Mouse (Mus musculus) intestine, embryonic 15.5 days (tissue): ENCODE measurements around the gene Pdcd6ip. TPM values are rescaled to one million over a fixed set of nuclear protein-coding genes. Genes with fewer than 3 reads are reported as not detected.
"Not testable (repeated sequence)": the region's sequence is repeated elsewhere in the genome, so short reads cannot be mapped to it uniquely, and the experiment has no call there.

Source experiments
- ATAC-seq: fragments of 200-750 bp; cut with Nextera tagmentation; 2 replicates; pipeline ENCODE4 v1.8.0; 2017; ENCODE audit warnings: moderate TSS enrichment, moderate library complexity
- H3K27ac ChIP-seq: fragments of 300-500 bp; sonication (generic); 2 replicates; pipeline ENCODE4 v1.5.1; 2015; ENCODE audit warnings: mild to moderate bottlenecking, inconsistent platforms
- H3K27me3 ChIP-seq: fragments of 300-500 bp; sonication (generic); replicated peaks from 2 replicates; pipeline ENCODE4 v1.6.1; 2015; ENCODE audit warnings: inconsistent platforms
- H3K36me3 ChIP-seq: fragments of 300-500 bp; sonication (generic); 2 replicates; pipeline ENCODE4 v1.6.1; 2015; ENCODE audit warnings: inconsistent platforms
- H3K4me1 ChIP-seq: fragments of 300-500 bp; sonication (generic); replicated peaks from 2 replicates; pipeline ENCODE4 v1.6.1; 2015; ENCODE audit warnings: inconsistent platforms
- H3K4me2 ChIP-seq: fragments of 300-500 bp; sonication (generic); replicated peaks from 2 replicates; pipeline ENCODE4 v1.6.1; 2015; ENCODE audit warnings: mild to moderate bottlenecking, inconsistent platforms
- H3K4me3 ChIP-seq: fragments of 300-500 bp; sonication (generic); replicated peaks from 2 replicates; pipeline ENCODE4 v1.5.1; 2015; ENCODE audit warnings: inconsistent platforms
- H3K9ac ChIP-seq: fragments of 300-500 bp; sonication (generic); 2 replicates; pipeline ENCODE4 v1.6.1; 2015; ENCODE audit warnings: inconsistent platforms
- H3K9me3 ChIP-seq: fragments of 300-500 bp; sonication (generic); 2 replicates; pipeline ENCODE4 v1.6.1; 2016; ENCODE audit warnings: inconsistent platforms
- WGBS: fragments of 180-500 bp; shearing (Covaris S2); methylation state at CpG from one replicate; pipeline ENCODE4 v1.1.7; 2015; 5-methylcytosine and 5-hydroxymethylcytosine counted together
- polyA plus RNA-seq: library from polyadenylated mRNA; unstranded; fragments of >200 nt; fragmentation: Nextera tagmentation; extraction: Ambion mirVana; gene quantifications from 2 replicates; pipeline ENCODE4 v1.2.1, GENCODE M21; 2015

Gene Pdcd6ip
- polyA plus RNA-seq, 1 experiment from 2014 or later: 104 TPM

GRCm38 (mm10) chr9:113726991-113727680 is 19.1 kb upstream of the Pdcd6ip start:
- H3K4me3 ChIP-seq: no peak overlapping the region
- H3K9ac ChIP-seq: no peak overlapping the region
- no peaks in the 10 kb centered on the region for H3K27me3 ChIP-seq
- no peak overlapping the region for H3K4me2 ChIP-seq
- ATAC-seq: peak; percentile 36; the same call in 1 of the 2 replicates
- no peaks in the 10 kb centered on the region for H3K9me3 ChIP-seq
- WGBS: 81% methylated on average over 18 of the region's 18 CpGs
- H3K27ac ChIP-seq: no peak overlapping the region
- H3K36me3 ChIP-seq: no peaks in the 10 kb centered on the region
- H3K4me1 ChIP-seq: no peaks in the 10 kb centered on the region

GRCm38 (mm10) chr9:113726131-113726530 is 18.1 kb upstream of the Pdcd6ip start:
- no peak for ATAC-seq
- H3K4me3 ChIP-seq: no peak overlapping the region
- no peak overlapping the region for H3K9ac ChIP-seq
- no peak overlapping the region for H3K4me2 ChIP-seq
- H3K27me3 ChIP-seq: no peaks in the 10 kb centered on the region
- no peaks in the 10 kb centered on the region for H3K9me3 ChIP-seq
- WGBS: 42% methylated on average over 3 of the region's 3 CpGs
- H3K4me1 ChIP-seq: no peaks in the 10 kb centered on the region
- H3K27ac ChIP-seq: no peak overlapping the region
- no peaks in the 10 kb centered on the region for H3K36me3 ChIP-seq

DNA sequence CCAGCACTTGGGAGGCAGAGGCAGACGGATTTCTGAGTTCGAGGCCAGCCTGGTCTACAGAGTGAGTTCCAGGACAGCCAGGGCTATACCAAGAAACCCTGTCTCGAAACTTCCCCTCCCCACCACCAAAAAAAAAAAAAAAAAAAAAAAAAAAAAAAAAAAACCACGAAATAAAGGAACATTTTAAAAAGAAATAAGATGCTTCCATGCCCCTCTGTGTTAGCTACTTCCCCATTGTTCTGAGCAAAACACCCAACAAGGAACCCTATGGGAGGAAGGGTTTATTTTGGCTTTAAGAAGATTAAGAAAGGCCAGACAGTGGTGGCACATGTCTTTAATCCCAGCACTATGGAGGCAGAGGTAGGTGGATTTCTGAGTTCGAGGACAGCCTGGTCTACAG is 17.6 kb upstream of the Pdcd6ip start:
- not testable (repeated sequence) for H3K4me1 ChIP-seq, ATAC-seq, H3K36me3 ChIP-seq, H3K27ac ChIP-seq, H3K4me3 ChIP-seq, H3K9me3 ChIP-seq, H3K4me2 ChIP-seq, H3K9ac ChIP-seq, H3K27me3 ChIP-seq
- 91% methylated on average over 5 of the region's 5 CpGs for WGBS

DNA sequence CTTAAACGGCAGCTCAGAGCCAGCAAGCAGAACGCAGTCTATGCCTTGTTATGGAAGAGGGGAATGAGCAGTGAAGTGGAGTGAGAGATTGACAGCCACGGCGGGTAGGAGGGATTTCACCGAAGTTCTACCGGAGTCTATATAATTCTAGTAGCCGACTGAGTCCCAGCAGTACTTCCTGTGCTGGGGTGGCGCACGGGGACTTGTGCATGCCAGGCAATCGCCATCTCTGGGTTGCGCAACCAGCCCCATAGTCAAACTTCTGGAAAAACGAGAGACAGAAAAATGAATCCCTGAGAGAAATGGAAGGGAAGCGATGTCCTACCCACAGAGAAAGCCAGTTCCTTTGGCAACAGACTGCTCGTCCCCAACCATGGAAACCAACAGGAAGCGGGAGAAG is 16.6 kb upstream of the Pdcd6ip start:
- H3K4me3 ChIP-seq: no peak overlapping the region
- H3K9ac ChIP-seq: no peak overlapping the region
- no peaks in the 10 kb centered on the region for H3K9me3 ChIP-seq
- H3K27me3 ChIP-seq: no peaks in the 10 kb centered on the region
- no peak overlapping the region for H3K4me2 ChIP-seq
- WGBS: 77% methylated on average over 15 of the region's 15 CpGs
- no peak for ATAC-seq
- no peaks in the 10 kb centered on the region for H3K36me3 ChIP-seq
- no peak overlapping the region for H3K27ac ChIP-seq
- no peaks in the 10 kb centered on the region for H3K4me1 ChIP-seq

DNA sequence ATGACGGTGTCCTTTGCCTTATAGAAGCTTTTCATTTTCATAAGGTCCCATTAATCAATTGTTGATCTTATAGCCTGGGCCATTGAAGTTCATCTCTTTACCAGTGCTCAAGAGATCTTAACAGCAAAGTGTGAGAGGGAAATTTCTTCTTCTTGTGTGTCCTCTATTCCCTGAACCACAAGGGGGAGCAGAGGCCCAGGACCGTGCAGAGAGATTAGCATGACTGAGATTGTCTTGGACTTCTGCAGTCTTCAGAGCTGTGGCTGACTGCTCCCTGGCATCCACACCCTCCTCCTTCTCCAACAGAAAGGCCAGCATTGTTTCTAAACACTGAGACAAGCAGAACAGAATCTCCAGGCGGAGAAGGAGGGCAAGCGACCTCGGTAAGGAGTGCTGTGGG is 11.0 kb upstream of the Pdcd6ip start:
- Histone ChIP-seq H3K27ac (no peak overlapping the region), H3K4me3 (no peak overlapping the region), H3K4me2 (no peak overlapping the region), H3K27me3 (no peaks in the 10 kb centered on the region), H3K9ac (no peak overlapping the region), H3K9me3 (no peaks in the 10 kb centered on the region), H3K36me3 (no peaks in the 10 kb centered on the region), H3K4me1 (no peaks in the 10 kb centered on the region)
- no peak for ATAC-seq
- 47% methylated on average over 5 of the region's 5 CpGs for WGBS

DNA sequence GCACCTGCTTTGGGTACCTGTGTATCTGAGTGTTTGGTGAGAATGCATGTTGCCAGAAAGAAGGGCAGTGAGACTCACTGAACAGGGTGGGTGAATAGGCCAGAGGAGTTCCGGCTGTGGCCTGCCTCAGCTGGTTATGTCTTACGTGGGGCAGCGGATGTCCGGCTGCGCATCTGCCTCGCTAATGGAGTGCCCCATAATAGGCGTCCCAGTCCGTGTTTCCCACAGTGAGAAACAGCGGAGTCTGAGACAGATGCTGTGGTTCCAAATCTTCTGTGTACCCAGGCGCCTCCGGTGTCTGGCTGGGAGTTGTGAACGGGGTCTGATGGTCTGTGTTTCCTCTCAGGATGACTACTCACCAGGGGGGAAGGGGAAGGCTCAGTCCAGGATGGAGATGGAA is 2.8 kb upstream of the Pdcd6ip start:
- no peaks in the 10 kb centered on the region for H3K36me3 ChIP-seq
- H3K27me3 ChIP-seq: no peaks in the 10 kb centered on the region
- no peak overlapping the region for H3K9ac ChIP-seq
- H3K27ac ChIP-seq: no peak overlapping the region
- peaks cover 12% of the 10 kb centered on the region; the same call in 1 of the 2 replicates for H3K4me1 ChIP-seq
- ATAC-seq: no peak
- WGBS: 66% methylated on average over 12 of the region's 12 CpGs
- H3K4me3 ChIP-seq: no peak overlapping the region
- H3K9me3 ChIP-seq: no peaks in the 10 kb centered on the region
- H3K4me2 ChIP-seq: no peak overlapping the region

DNA sequence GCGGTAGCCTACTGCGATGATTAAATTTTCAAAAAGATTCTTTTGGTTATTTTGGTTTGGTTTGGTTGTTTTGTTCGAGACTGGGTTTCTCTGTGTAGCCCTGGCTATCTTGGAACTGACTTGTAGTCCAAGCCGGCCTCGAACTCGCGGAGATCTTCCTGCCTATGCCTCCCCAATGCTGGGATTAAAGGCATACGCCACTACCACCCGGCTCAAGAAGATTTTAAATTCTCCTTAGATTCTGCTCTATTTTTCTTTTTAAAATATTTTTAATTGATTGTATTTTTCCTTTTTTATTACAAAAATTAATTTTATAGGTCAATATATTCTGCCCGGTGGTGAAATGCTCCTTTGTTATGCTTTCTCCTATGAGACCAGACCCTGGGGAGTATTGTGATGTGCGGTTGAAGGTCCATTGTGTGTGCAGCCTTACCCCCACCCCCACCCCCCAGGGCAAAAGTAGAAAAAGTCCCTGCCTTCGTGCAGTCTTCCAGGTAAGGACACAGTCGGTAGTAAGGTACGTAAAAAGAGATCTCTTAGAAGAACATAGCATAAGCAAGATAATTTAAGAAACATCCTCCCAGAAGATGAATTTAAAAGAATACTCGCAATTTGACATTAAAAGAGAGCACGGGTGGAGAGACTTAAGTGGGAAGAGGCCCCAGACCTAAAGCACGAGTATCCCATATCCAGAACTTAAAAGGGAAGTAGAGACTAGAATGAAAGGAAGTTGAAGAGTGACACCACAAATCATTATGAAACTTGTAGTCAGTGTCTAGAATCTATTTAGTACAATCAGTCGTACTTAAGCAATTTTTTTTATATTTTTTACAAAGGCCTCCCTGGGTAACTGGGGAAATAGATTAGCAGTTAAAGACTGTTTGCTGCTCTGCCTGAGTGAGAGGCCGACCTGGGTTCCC is 562 bp upstream of the Pdcd6ip start:
- Histone ChIP-seq H3K9me3 (no peaks in the 10 kb centered on the region), H3K9ac (peak overlapping the region; percentile 97), H3K4me2 (peak overlapping the region; percentile 74), H3K36me3 (no peaks in the 10 kb centered on the region), H3K4me1 (peaks cover 21% of the 10 kb centered on the region; the same call in 1 of the 2 replicates), H3K27ac (peak overlapping the region; percentile 94; the same call in 1 of the 2 replicates), H3K4me3 (peak overlapping the region; percentile 88), H3K27me3 (no peaks in the 10 kb centered on the region)
- 52% methylated on average over 19 of the region's 19 CpGs for WGBS
- no peak for ATAC-seq

- Histone ChIP-seq H3K4me3 (peak overlapping the region; percentile 88), H3K9me3 (no peaks in the 10 kb centered on the region), H3K9ac (peak overlapping the region; percentile 97), H3K27me3 (no peaks in the 10 kb centered on the region), H3K4me1 (peaks cover 21% of the 10 kb centered on the region; the same call in 1 of the 2 replicates), H3K27ac (0 out of 2 replicates have a peak overlapping the region, but pooled peaks have one; percentile 9), H3K4me2 (peak overlapping the region; percentile 74), H3K36me3 (no peaks in the 10 kb centered on the region)
- WGBS: 35% methylated on average over 9 of the region's 9 CpGs
- no peak for ATAC-seq
Observed at GRCm38 (mm10) chr9:113706841-113707240, 1.2 kb downstream of the Pdcd6ip start.

DNA sequence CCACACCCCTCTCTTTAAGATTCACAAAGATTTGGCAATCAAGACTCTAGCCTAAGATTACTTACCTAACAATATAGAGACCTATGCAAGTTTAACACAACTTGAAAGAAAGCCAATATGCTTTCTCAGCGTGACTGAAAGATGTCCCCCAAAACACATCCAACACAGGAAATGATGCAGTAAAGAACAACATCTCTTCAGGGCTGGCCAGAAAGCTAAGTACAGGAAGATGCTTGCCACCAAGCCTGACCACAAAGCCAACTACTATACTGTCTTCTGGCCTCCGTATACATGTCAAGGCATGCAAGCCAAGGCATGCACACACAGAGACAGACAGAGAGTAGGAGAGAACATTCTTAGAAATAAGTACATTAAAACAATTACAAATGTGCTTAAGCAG is 2.0 kb downstream of the Pdcd6ip start:
- no peak overlapping the region for H3K9ac ChIP-seq
- no peaks in the 10 kb centered on the region for H3K36me3 ChIP-seq
- ATAC-seq: no peak
- H3K9me3 ChIP-seq: no peaks in the 10 kb centered on the region
- H3K27me3 ChIP-seq: no peaks in the 10 kb centered on the region
- peak overlapping the region; percentile 74 for H3K4me2 ChIP-seq
- H3K27ac ChIP-seq: no peak overlapping the region
- H3K4me1 ChIP-seq: peaks cover 21% of the 10 kb centered on the region; the same call in 1 of the 2 replicates
- 75% methylated on average over 2 of the region's 2 CpGs for WGBS
- peak overlapping the region; percentile 88 for H3K4me3 ChIP-seq

DNA sequence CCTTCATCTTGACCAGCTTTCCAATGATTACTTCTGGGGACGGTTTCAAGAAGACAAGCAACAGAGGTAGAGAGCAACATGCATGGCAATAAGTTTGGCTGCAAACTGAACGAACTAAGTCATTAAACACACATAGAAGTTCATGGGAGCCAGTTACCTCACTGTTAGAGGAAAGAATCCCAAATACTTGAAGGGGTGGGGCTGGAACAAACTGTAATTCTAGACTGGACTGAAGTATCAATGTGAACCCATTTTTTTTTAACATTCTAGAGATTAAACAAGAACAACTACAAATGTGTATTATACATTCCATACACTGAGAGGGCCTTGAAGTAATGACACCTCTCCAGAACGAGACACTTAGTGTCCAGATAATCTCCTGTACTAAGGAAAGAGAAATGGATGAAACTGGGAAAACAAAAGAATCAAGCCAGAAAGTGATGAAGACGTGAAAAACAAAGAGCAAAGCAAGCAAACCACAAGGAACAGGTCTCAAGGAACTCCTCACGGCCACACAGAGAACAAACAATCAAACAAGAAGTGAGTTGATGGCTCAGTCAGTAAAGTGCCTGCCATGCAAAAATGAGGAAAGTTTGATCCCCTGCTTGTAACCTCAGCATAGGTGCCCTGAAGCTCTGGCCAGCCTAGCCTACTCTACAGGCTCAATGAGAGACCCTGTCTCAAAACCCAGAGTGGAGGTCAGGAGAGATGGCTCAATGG is 6.5 kb downstream of the Pdcd6ip start:
- no peak overlapping the region for H3K4me2 ChIP-seq
- no peaks in the 10 kb centered on the region for H3K9me3 ChIP-seq
- H3K9ac ChIP-seq: no peak overlapping the region
- no peak for ATAC-seq
- H3K4me1 ChIP-seq: peaks cover 15% of the 10 kb centered on the region; the same call in 1 of the 2 replicates
- 82% methylated on average over 5 of the region's 5 CpGs for WGBS
- no peaks in the 10 kb centered on the region for H3K27me3 ChIP-seq
- H3K27ac ChIP-seq: no peak overlapping the region
- H3K4me3 ChIP-seq: no peak overlapping the region
- 0 out of 2 replicates have a peak, but pooled peaks cover 4% of the 10 kb centered on the region for H3K36me3 ChIP-seq

- Histone ChIP-seq H3K4me3 (no peak overlapping the region), H3K4me1 (no peaks in the 10 kb centered on the region), H3K27ac (no peak overlapping the region), H3K27me3 (no peaks in the 10 kb centered on the region), H3K9me3 (no peaks in the 10 kb centered on the region), H3K4me2 (no peak overlapping the region), H3K9ac (no peak overlapping the region), H3K36me3 (peaks cover 15% of the 10 kb centered on the region)
- WGBS: 95% methylated on average over 12 of the region's 12 CpGs
- no peak for ATAC-seq
Observed at GRCm38 (mm10) chr9:113687461-113687860, 20.6 kb downstream of the Pdcd6ip start.

- peaks cover 39% of the 10 kb centered on the region for H3K36me3 ChIP-seq
- H3K4me1 ChIP-seq: no peaks in the 10 kb centered on the region
- H3K27ac ChIP-seq: no peak overlapping the region
- ATAC-seq: no peak
- H3K4me3 ChIP-seq: no peak overlapping the region
- 92% methylated on average over 6 of the region's 6 CpGs for WGBS
- H3K4me2 ChIP-seq: no peak overlapping the region
- no peak overlapping the region for H3K9ac ChIP-seq
- H3K9me3 ChIP-seq: no peaks in the 10 kb centered on the region
- H3K27me3 ChIP-seq: no peaks in the 10 kb centered on the region
Observed at GRCm38 (mm10) chr9:113673721-113674120, 34.3 kb downstream of the Pdcd6ip start.
